Mouse (Mus musculus): ENCODE measurements around the gene Trip12. TPM values are rescaled to one million over a fixed set of nuclear protein-coding genes. Genes with fewer than 3 reads are reported as not detected.

Trip12 gene
- polyA plus RNA-seq, 2 experiments from 2014 or later: 156 to 163 TPM

- ATAC-seq: no peak
Observed at GRCm38 (mm10) chr1:84777455-84777854, 62.9 kb downstream of the Trip12 start.

GRCm38 (mm10) chr1:84758843-84759242 is 81.5 kb downstream of the Trip12 start:
- no peak for ATAC-seq

DNA sequence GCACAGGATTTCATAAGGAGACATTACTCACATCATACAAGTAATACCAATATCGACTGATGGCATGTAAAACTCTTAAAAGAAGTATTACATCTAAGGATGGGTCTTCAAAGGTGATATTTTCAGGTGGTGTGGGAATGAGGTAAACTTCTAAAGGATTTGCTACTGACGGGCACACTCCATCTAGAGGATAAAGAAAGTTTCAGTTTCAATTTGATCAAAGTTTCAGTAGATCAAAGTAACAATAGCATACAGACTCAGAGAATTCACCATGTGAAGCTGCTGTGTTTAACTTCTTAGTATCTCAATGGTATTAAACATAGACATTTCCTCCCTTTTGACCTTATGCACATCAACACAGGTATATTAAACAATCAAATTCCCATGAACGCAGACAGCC is 98.2 kb downstream of the Trip12 start:
- peak; percentile 87 for ATAC-seq

DNA sequence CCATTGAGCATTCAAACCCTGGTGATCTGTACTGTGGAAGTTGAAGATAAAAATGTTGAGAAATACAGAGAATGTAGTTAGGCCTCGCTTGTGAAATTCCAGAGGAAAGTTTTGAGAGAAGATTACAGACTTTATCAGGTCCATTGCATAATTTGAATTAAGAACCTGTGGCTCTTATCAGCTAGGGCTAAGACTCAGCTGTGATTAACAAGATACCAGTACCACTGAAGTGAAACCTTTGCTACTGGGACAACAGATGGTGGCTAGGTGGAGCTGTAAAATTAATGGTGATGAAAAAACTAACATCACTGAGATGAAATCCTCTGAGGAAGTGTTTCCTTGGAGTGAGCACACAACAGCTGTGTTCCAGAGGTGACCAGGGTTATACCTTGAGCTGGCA is 100.2 kb downstream of the Trip12 start:
- no peak for ATAC-seq

DNA sequence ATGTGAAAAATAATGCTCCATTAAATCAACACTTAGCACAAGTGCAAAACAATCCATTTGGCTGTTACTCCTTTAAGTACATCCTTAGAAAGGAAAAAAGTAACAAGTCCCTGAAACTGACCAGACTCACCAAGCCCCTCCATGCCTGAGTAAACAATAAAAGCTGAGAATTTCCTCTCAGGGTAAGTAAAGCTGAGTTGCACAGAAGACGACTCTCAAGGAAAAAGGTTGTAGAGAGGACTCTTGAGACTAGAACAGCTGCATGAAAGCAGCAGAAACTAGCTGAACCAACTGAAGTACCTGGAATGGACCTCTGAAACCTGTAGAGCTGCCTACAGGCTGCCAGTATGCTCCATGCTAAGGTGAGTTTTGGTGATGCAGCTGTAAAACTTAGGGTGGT is 103.2 kb downstream of the Trip12 start:
- ATAC-seq: no peak

DNA sequence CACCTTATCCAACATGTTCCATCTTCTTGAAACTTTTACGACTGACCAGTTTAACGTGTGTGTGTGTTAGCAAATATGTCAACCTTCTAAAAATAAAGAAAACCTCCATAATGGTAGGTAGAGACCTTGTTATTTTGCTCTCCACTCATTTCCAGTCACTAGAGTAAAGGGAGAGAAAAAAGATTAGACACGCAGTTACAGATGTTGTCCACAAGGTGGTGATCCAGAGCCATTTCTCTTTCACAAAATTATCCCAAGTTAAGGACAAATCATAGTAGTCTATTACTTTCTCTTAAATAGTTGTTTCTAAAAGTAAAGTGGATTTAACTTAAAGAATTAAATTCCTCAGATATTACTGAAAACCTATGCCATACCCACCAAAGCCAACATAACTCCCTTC is 106.5 kb downstream of the Trip12 start:
- peak; percentile 72 for ATAC-seq

DNA sequence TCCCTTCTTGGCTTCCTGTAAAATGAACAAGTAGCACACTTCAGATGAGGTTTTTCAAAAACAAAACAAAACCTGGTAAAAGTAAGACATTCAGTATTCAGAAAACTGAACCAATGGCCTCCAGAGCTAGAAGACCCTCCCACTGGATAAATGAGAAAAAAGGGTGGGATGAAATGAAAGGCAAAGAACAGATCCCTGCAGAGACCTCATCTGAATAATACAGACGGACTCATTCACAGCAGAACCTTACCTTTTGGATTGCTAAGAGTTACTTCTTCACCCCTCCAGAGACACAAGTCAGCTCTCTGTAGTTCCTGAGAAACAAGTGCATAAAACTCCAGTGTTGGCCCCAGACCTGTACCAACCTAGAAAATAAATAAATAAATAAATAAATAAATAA is 108.6 kb downstream of the Trip12 start:
- ATAC-seq: no peak

DNA sequence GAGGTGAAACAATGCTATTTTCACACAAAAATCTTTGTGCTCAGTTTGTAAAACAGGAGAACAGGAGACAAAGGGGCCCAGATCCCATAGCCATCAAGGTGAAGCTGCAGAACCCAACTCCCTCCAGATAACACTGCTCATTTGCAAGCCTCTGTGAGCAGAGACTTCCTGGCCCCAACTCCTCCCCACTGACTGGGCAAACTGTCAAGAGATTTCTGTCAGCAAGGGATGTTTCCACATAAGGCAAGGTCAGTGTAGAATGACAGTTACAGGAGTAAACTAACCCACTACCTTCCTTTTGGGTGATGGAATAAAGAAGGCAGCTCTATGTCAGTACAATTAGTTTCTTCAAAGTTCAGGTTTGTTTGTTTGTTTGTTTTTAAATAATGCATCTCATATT is 117.5 kb downstream of the Trip12 start:
- no peak for ATAC-seq

DNA sequence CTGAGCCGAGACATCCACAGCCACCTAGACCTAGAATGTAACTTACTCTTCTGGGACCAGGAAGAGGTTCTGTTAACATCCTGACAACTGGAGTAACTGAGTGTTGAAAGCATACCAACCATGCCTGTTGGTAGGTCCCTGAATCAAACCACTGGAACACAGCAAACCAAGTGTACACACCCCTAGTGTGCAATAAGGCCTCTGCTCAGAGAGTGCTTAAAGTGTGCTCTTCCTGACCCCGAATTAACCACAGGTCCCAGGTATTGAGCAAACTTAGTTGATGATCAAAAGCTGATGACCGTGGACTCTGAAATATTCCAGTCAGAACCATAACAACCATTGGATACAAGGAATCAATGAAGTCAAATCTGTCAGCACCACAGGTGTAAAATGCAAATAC is 117.9 kb downstream of the Trip12 start:
- no peak for ATAC-seq

DNA sequence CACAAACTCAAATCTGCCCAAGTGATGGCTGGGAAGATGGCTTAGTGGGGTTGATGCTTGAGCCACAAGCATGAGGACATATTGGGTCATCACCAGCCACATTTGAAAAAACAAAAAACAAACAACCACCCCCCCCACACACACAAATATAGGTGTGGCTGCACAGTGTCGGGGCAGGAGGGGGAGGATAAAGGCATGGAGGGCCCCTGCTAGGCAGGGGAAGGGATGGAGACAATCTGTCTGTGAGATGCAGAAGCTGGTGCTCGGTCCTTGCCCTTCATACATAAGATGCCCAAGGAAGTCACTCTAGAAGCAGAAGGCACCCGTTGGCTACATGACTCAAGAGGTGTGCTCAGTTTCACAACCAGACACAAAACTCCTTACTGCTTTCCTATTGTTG is 118.4 kb downstream of the Trip12 start:
- ATAC-seq: no peak

DNA sequence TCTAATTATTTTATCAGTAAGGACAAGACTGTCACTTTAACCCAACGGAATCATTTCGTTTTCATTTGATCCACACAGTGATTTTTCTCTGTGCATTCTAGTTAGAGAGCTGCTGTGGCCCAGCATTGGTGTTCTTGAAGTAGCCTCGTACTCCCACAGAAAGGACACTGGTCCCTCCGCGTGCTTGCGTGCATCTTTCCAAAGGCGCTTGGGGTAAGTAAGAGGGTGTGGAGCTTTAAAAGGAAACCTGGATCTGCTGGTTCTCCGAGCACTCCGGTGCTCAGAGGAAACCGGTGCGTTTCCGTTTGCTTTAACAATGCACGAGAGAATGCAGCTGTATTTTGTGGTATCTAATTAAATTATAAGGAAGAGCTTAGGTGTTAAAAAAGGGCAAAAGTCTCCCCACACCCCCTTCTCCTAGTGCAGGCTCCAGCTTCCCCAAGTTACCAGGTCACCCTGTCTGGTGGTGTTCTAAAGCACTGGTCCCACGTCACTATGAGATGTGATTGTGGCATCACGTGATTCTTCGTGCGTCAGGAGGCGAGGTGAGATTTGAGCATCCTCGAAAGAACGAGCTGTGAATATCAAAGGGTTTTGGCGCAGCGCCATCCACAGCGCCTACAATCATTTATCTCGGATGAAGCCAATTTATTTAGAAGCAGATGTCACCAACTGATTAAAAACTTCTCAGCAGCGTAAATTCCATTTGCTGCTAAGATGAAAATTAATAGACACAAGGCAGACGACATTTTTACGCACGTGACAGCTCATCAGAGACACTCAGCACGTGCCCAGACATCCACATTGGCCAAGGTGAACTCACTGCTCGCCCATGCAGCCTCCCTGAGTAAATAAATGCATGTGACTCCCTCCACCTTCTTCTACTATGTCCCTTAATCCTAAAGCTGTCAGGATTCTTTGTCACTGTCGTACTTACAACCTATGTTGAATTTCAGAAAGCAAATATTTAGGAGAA is 130.2 kb downstream of the Trip12 start:
- ATAC-seq: peak; percentile 39

- no peak for ATAC-seq
Observed at GRCm38 (mm10) chr1:84709406-84709805, 130.9 kb downstream of the Trip12 start.

DNA sequence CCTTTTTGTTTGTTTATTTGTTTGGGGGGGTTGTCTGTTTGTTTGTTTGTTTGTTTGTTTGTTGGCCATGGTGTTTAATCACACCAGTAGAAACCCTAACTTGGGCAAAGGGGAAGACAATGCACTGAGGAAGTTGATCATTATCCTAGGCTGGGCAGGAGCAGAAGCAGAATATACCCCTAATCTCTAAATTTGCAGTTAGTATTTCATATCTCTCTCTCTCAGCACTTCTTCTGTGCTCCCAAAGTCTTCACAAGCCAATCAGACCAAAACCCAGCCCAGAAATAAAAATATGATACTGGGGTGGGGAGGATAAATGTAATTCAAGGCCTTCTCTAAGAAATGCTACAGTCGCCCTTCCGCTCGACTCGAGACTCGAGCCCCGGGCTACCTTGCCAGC is 140.1 kb downstream of the Trip12 start:
- no peak for ATAC-seq

DNA sequence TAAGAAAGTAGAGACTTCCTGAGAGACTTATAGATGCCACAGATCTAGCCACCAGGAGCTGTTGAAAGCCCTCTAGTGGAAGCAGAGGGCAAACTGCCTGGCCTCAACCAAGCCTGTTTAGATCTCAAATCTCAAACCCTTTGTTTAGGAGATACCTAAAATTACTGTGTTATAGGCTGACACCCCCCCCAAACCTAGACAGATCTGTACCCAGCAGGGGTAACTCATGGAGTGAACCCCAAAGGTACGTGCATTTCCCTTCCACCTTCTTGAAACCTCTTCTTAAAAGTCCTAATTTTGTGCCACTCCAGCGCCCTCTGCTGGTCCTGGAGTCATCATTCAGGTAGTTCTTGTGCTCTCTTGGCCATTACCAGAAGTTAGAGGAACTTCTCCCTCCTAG is 143.2 kb downstream of the Trip12 start:
- no peak for ATAC-seq

- no peak for ATAC-seq
Observed at GRCm38 (mm10) chr1:84695517-84696411, 144.6 kb downstream of the Trip12 start, which contains the start of gene Dner. Gene Dner, minus strand, starts transcription at chr1:84696221.

- no peak for ATAC-seq
Observed at GRCm38 (mm10) chr1:84694688-84695474, 145.4 kb downstream of the Trip12 start.

- ATAC-seq: no peak
Observed at GRCm38 (mm10) chr1:84677910-84678309, 162.4 kb downstream of the Trip12 start.

Other genes starting within 250 kb of the Trip12 start
- not detected for gene Dner, start 144.3 kb downstream of the Trip12 start, polyA plus RNA-seq (2017; shearing (Covaris generic))
- 1 to 10 TPM; 1.4 to 2.4 TPM for gene Fbxo36, start 675 bp downstream of the Trip12 start, polyA plus RNA-seq (2017; shearing (Covaris generic))
- gene Slc16a14, start 94.6 kb upstream of the Trip12 start, polyA plus RNA-seq (2017; shearing (Covaris generic)): not detected

All from CD4-positive, CD25-positive, alpha-beta regulatory T cell, adult 4 months (primary cell).